Mouse (Mus musculus) midbrain, embryonic 11.5 days (tissue): ENCODE data around the gene Fgf9. TPM values are rescaled to one million over a fixed set of nuclear protein-coding genes. Genes with fewer than 3 reads are reported as not detected.

Experiments
- ATAC-seq: fragments of 200-750 bp; cut with Nextera tagmentation; 2 replicates; pipeline ENCODE4 v1.8.0; 2017; ENCODE audit warnings: moderate TSS enrichment, moderate library complexity; ENCODE audit not compliant: low FRiP score
- DNase-seq: peaks from one replicate; pipeline ENCODE4 v3.0.0; 2015; ENCODE audit warnings: low spot score; ENCODE audit errors: missing footprints
- H3K27ac ChIP-seq: fragments of 300-500 bp; sonication (generic); 2 replicates; pipeline ENCODE4 v1.5.1; 2014; ENCODE audit warnings: low read depth, low read length
- H3K27me3 ChIP-seq: fragments of 300-500 bp; sonication (generic); 2 replicates; pipeline ENCODE4 v1.6.1; 2014; ENCODE audit warnings: mild to moderate bottlenecking, low read length, moderate library complexity, mixed read lengths; ENCODE audit not compliant: control insufficient read depth, insufficient read depth
- H3K36me3 ChIP-seq: fragments of 300-500 bp; sonication (generic); 2 replicates; pipeline ENCODE4 v1.6.1; 2014; ENCODE audit warnings: mild to moderate bottlenecking, low read length, moderate library complexity, mixed read lengths; ENCODE audit not compliant: control insufficient read depth, insufficient read depth
- H3K4me1 ChIP-seq: fragments of 300-500 bp; sonication (generic); 2 replicates; pipeline ENCODE4 v1.6.1; 2014; ENCODE audit warnings: low read length; ENCODE audit not compliant: control insufficient read depth, insufficient read depth
- H3K4me2 ChIP-seq: fragments of 300-500 bp; sonication (generic); 2 replicates; pipeline ENCODE4 v1.6.1; 2014; ENCODE audit warnings: mild to moderate bottlenecking, moderate library complexity
- H3K4me3 ChIP-seq: fragments of 300-500 bp; sonication (generic); 2 replicates; pipeline ENCODE4 v1.5.1; 2014; ENCODE audit warnings: low read depth, low read length
- H3K9ac ChIP-seq: fragments of 300-500 bp; sonication (generic); 2 replicates; pipeline ENCODE4 v1.6.1; 2014; ENCODE audit warnings: low read length
- H3K9me3 ChIP-seq: fragments of 300-500 bp; sonication (generic); 2 replicates; pipeline ENCODE4 v1.6.1; 2016; ENCODE audit warnings: low read length; ENCODE audit not compliant: control insufficient read depth
- WGBS: fragments of 180-500 bp; shearing (Covaris S2); extraction: QIAGEN DNeasy Blood & Tissue Kit; methylation state at CpG from one replicate; pipeline ENCODE4 v1.1.7; 2014; 5-methylcytosine and 5-hydroxymethylcytosine counted together
- polyA plus RNA-seq: library from polyadenylated mRNA; unstranded; fragments of >200 nt; fragmentation: Nextera tagmentation; extraction: Ambion mirVana; gene quantifications from 2 replicates; pipeline ENCODE4 v1.2.1, GENCODE M21; 2014

Gene Fgf9
- polyA plus RNA-seq, 1 experiment from 2014 or later = 2.0 TPM

- DNase-seq (no peak), ATAC-seq (no peak)
- Histone ChIP-seq H3K4me3 (no peak overlapping the region), H3K27ac (no peak overlapping the region), H3K27me3 (no peaks in the 10 kb centered on the region), H3K4me2 (no peak overlapping the region), H3K9ac (no peak overlapping the region), H3K9me3 (no peaks in the 10 kb centered on the region), H3K36me3 (no peaks in the 10 kb centered on the region), H3K4me1 (no peaks in the 10 kb centered on the region)
- WGBS = 89% methylated on average over 10 of the region's 10 CpGs
Measured at GRCm38 (mm10) chr14:58111562-58111961, 41.2 kb downstream of the Fgf9 start.

- Histone ChIP-seq H3K9ac (no peak overlapping the region), H3K4me3 (no peak overlapping the region), H3K4me2 (no peak overlapping the region), H3K27me3 (no peaks in the 10 kb centered on the region), H3K36me3 (no peaks in the 10 kb centered on the region), H3K27ac (no peak overlapping the region), H3K4me1 (no peaks in the 10 kb centered on the region), H3K9me3 (no peaks in the 10 kb centered on the region)
- 69% methylated on average over 3 of the region's 3 CpGs for WGBS
- DNase-seq (no peak), ATAC-seq (no peak)
Measured at GRCm38 (mm10) chr14:58112341-58112740, 42.0 kb downstream of the Fgf9 start.

DNA sequence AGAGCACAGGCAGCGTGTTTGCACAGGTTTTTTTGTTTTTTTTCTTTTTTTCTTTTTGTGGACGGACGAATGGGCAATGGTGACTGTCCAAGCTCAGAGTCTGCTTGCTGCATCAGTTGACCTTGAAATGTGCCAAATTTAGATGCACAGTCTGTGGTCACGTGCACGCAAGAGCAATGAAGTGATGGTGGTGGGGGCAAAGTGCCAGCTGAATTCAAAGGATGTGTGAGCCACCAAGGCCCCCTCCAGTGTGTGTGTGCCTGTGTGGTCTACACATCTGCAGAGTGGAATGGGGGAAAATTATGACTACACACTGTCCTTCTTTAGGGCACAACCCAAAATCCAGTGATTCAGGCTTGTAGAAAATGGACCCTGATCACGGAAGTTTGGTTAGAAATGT, 42.8 kb downstream of the Fgf9 start:
- 70% methylated on average over 6 of the region's 6 CpGs for WGBS
- ATAC-seq (no peak), DNase-seq (no peak)
- no peaks in the 10 kb centered on the region for H3K9me3 ChIP-seq
- no peak overlapping the region for H3K27ac ChIP-seq
- no peaks in the 10 kb centered on the region for H3K27me3 ChIP-seq
- no peaks in the 10 kb centered on the region for H3K4me1 ChIP-seq
- H3K36me3 ChIP-seq = no peaks in the 10 kb centered on the region
- no peak overlapping the region for H3K4me3 ChIP-seq
- H3K4me2 ChIP-seq = no peak overlapping the region
- no peak overlapping the region for H3K9ac ChIP-seq

DNA sequence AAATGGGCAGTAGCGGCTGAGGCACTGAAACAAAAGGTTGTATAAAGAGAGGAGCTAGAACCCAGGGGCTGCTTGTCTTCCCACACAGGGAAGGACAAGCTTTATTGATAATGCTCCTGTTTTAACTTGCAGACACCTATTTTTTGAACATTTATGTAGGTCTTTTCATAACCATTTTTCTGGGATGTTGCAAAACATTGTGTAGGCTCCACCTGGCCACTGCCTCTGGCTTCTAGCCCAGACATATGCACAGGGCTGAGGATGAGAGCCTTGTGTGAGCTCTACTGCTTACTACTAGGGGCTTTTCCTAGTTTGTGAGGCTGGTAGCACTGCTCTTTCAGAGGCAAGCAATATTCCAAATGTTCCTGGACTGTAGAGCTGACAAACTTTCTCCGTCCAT, 43.8 kb downstream of the Fgf9 start:
- no peak overlapping the region for H3K4me2 ChIP-seq
- no peak overlapping the region for H3K4me3 ChIP-seq
- no peaks in the 10 kb centered on the region for H3K4me1 ChIP-seq
- no peaks in the 10 kb centered on the region for H3K9me3 ChIP-seq
- WGBS = 83% methylated on average over 2 of the region's 2 CpGs
- no peaks in the 10 kb centered on the region for H3K36me3 ChIP-seq
- H3K27me3 ChIP-seq = no peaks in the 10 kb centered on the region
- no peak for ATAC-seq
- H3K27ac ChIP-seq = no peak overlapping the region
- H3K9ac ChIP-seq = no peak overlapping the region
- DNase-seq = no peak

- no peak overlapping the region for H3K9ac ChIP-seq
- ATAC-seq (no peak), DNase-seq (no peak)
- H3K27me3 ChIP-seq = no peaks in the 10 kb centered on the region
- no peak overlapping the region for H3K4me3 ChIP-seq
- H3K9me3 ChIP-seq = no peaks in the 10 kb centered on the region
- no peak overlapping the region for H3K4me2 ChIP-seq
- no peaks in the 10 kb centered on the region for H3K36me3 ChIP-seq
- H3K4me1 ChIP-seq = no peaks in the 10 kb centered on the region
- no peak overlapping the region for H3K27ac ChIP-seq
Measured at GRCm38 (mm10) chr14:58124625-58125024, 54.3 kb downstream of the Fgf9 start.

DNA sequence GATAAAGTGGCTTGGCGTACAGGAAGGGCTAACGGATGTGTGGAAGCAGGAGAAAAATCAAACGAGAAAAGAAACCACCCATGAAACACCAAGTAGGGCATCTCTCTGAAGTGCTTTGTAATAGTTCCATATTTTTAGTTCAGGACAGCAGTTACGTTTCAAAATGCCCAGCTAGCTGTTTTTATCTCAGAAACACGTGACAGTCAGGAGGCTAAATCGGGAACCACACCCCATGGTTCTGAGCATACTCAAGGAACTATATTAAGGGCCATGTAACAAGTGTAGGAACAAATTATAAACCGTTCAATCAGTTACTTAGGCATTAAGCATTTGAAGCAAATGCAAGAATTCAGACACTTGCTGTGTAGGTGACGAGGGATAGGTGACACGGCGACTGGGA, 56.2 kb downstream of the Fgf9 start:
- ATAC-seq (no peak), DNase-seq (no peak)
- Histone ChIP-seq H3K4me1 (no peaks in the 10 kb centered on the region), H3K9ac (no peak overlapping the region), H3K27ac (no peak overlapping the region), H3K9me3 (no peaks in the 10 kb centered on the region), H3K4me2 (no peak overlapping the region), H3K4me3 (no peak overlapping the region), H3K36me3 (no peaks in the 10 kb centered on the region), H3K27me3 (no peaks in the 10 kb centered on the region)
- 93% methylated on average over 10 of the region's 10 CpGs for WGBS

DNA sequence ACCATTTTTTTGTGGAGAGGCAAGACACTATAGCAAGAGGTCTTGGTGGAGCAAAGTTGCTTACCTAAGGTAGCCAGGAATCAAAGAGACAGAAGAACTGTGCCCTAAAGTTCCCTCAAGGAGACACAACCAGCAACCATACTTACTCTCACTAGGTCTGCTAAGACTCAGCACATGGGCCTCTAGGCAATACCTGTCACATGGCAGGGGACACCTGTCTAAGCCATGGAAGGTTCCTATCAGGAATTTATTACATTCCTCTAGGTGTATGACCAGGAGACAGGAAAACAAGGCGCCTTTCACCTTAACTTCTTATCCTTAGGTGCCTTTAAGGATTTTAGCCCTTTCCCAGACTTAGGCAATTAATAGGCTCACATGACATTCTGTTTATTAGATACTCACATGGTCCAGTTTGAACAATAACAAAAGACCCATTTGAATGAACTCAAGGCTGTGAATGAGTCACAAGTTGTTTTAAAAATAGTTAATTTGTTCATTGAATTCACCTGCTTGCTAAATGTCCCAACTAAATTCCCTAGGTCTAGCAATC, 69.2 kb downstream of the Fgf9 start:
- DNase-seq (no peak), ATAC-seq (no peak)
- H3K27me3 ChIP-seq = no peaks in the 10 kb centered on the region
- WGBS = 84% methylated on average over 1 of the region's 1 CpGs
- H3K9ac ChIP-seq = no peak overlapping the region
- H3K4me3 ChIP-seq = no peak overlapping the region
- H3K4me2 ChIP-seq = no peak overlapping the region
- no peak overlapping the region for H3K27ac ChIP-seq
- H3K9me3 ChIP-seq = no peaks in the 10 kb centered on the region
- H3K4me1 ChIP-seq = no peaks in the 10 kb centered on the region
- H3K36me3 ChIP-seq = no peaks in the 10 kb centered on the region

- DNase-seq = no peak
- ATAC-seq = no peak
- H3K4me1 ChIP-seq = no peaks in the 10 kb centered on the region
- no peak overlapping the region for H3K9ac ChIP-seq
- H3K9me3 ChIP-seq = no peaks in the 10 kb centered on the region
- H3K4me2 ChIP-seq = peak overlapping the region; percentile 16; the same call in 1 of the 2 replicates
- no peak overlapping the region for H3K4me3 ChIP-seq
- H3K27ac ChIP-seq = no peak overlapping the region
- no peaks in the 10 kb centered on the region for H3K27me3 ChIP-seq
- WGBS = 70% methylated on average over 23 of the region's 23 CpGs
- H3K36me3 ChIP-seq = no peaks in the 10 kb centered on the region
Measured at GRCm38 (mm10) chr14:58149637-58150470, 79.5 kb downstream of the Fgf9 start.

DNA sequence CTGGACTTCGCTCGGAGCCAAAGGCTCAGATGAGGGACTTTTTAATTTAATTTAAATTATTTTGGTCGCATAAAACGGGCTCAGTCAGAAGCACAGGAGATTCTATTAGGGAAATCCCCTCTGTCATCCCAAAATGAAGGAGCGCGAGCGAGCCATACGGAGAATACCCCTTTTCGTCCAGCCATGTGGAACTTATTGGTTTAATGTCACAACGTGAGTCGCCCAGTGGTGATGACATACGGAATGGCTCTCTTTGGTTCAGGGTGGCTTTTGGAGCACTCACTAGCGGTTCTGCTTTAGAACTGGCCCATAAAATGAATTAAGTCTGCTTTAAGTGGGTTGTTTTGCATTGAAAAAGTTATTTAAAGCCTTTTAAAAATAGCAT, 80.1 kb downstream of the Fgf9 start:
- peak overlapping the region; percentile 16; the same call in 1 of the 2 replicates for H3K4me2 ChIP-seq

More for the DNA sequence above, 80.1 kb downstream of the Fgf9 start:
- H3K9me3 ChIP-seq = no peaks in the 10 kb centered on the region
- no peaks in the 10 kb centered on the region for H3K4me1 ChIP-seq
- no peak for ATAC-seq
- H3K27ac ChIP-seq = no peak overlapping the region
- H3K27me3 ChIP-seq = no peaks in the 10 kb centered on the region
- 65% methylated on average over 13 of the region's 13 CpGs for WGBS
- no peak overlapping the region for H3K4me3 ChIP-seq
- H3K9ac ChIP-seq = no peak overlapping the region
- no peak for DNase-seq
- H3K36me3 ChIP-seq = no peaks in the 10 kb centered on the region
